Mouse (Mus musculus): Measurements from ENCODE around the gene Zmat3. TPM values are rescaled to one million over a fixed set of nuclear protein-coding genes. Genes with fewer than 3 reads are reported as not detected.

Zmat3 gene
- polyA plus RNA-seq, 1 experiment = 112 TPM

- Histone ChIP-seq H3K27ac (ENCODE audit: insufficient read depth, low read length) (no peak overlapping the region), H3K9ac (ENCODE audit: low read depth, poor library complexity, severe bottlenecking) (no peak overlapping the region), H3K36me3 (ENCODE audit: control insufficient read depth, insufficient read depth, low read length, poor library complexity, severe bottlenecking) (peaks cover 53% of the 10 kb centered on the region), H3K4me1 (ENCODE audit: control insufficient read depth, insufficient read depth, low read length) (no peaks in the 10 kb centered on the region), H3K9me3 (replicated peaks; ENCODE audit: control insufficient read depth, insufficient read depth, low read length, poor library complexity, severe bottlenecking) (no peaks in the 10 kb centered on the region), H3K4me3 (ENCODE audit: low read depth, low read length) (no peak overlapping the region), H3K27me3 (ENCODE audit: control insufficient read depth, insufficient read depth, low read length, poor library complexity, severe bottlenecking) (no peaks in the 10 kb centered on the region)
- TF ChIP-seq POLR2A (IDR thresholded peaks at IDR 0.05; ENCODE audit: insufficient read depth, low read length) = no peak
- TF ChIP-seq CTCF (IDR thresholded peaks at IDR 0.05; ENCODE audit: low read depth, low read length) = no peak
- no peak for TF ChIP-seq EP300 (IDR thresholded peaks at IDR 0.05; ENCODE audit: insufficient read depth, low read depth, low read length)
These were observed 21.0 kb downstream of the Zmat3 start for GRCm38 (mm10) chr3:32344825-32345224.

DNA sequence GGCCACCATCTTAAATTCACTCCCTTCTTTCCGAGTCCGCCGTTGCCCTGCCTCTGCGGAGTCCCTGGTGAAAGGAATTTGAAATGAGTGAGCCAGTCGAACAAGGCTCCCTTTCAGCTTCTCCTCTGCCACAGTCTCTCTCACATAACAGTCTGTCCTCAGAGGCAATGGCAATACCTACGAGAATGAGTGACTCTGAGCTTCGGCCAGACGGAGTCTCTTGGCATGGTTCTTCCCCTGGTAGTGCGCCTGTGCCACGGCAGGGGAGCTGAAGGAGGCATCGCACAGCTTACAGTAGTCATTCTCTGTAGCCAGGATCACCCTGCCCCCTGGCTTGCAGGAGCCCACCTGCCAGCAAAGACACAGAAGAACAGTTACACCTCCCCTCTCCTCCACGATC is 22.4 kb downstream of the Zmat3 start:
- no peaks in the 10 kb centered on the region for H3K4me1 ChIP-seq (ENCODE audit: control insufficient read depth, insufficient read depth, low read length)
- H3K9ac ChIP-seq (ENCODE audit: low read depth, poor library complexity, severe bottlenecking) = no peak overlapping the region
- H3K9me3 ChIP-seq (replicated peaks; ENCODE audit: control insufficient read depth, insufficient read depth, low read length, poor library complexity, severe bottlenecking) = no peaks in the 10 kb centered on the region
- H3K27ac ChIP-seq (ENCODE audit: insufficient read depth, low read length) = no peak overlapping the region
- no peak for TF ChIP-seq CTCF (IDR thresholded peaks at IDR 0.05; ENCODE audit: low read depth, low read length)
- TF ChIP-seq EP300 (IDR thresholded peaks at IDR 0.05; ENCODE audit: insufficient read depth, low read depth, low read length) = no peak
- TF ChIP-seq POLR2A (IDR thresholded peaks at IDR 0.05; ENCODE audit: insufficient read depth, low read length) = no peak
- H3K4me3 ChIP-seq (ENCODE audit: low read depth, low read length) = no peak overlapping the region
- peaks cover 53% of the 10 kb centered on the region for H3K36me3 ChIP-seq (ENCODE audit: control insufficient read depth, insufficient read depth, low read length, poor library complexity, severe bottlenecking)
- no peaks in the 10 kb centered on the region for H3K27me3 ChIP-seq (ENCODE audit: control insufficient read depth, insufficient read depth, low read length, poor library complexity, severe bottlenecking)

- Histone ChIP-seq H3K9me3 (replicated peaks; ENCODE audit: control insufficient read depth, insufficient read depth, low read length, poor library complexity, severe bottlenecking) (no peaks in the 10 kb centered on the region), H3K9ac (ENCODE audit: low read depth, poor library complexity, severe bottlenecking) (no peak overlapping the region), H3K36me3 (ENCODE audit: control insufficient read depth, insufficient read depth, low read length, poor library complexity, severe bottlenecking) (peaks cover 66% of the 10 kb centered on the region), H3K4me3 (ENCODE audit: low read depth, low read length) (peak overlapping the region; percentile 24), H3K27ac (ENCODE audit: insufficient read depth, low read length) (no peak overlapping the region), H3K4me1 (ENCODE audit: control insufficient read depth, insufficient read depth, low read length) (no peaks in the 10 kb centered on the region), H3K27me3 (ENCODE audit: control insufficient read depth, insufficient read depth, low read length, poor library complexity, severe bottlenecking) (no peaks in the 10 kb centered on the region)
- no peak for TF ChIP-seq POLR2A (IDR thresholded peaks at IDR 0.05; ENCODE audit: insufficient read depth, low read length)
- no peak for TF ChIP-seq EP300 (IDR thresholded peaks at IDR 0.05; ENCODE audit: insufficient read depth, low read depth, low read length)
- TF ChIP-seq CTCF (IDR thresholded peaks at IDR 0.05; ENCODE audit: low read depth, low read length) = no peak
These were observed 24.4 kb downstream of the Zmat3 start for GRCm38 (mm10) chr3:32341434-32341833.

GRCm38 (mm10) chr3:32338231-32338630 is 27.6 kb downstream of the Zmat3 start:
- Histone ChIP-seq H3K27ac (ENCODE audit: insufficient read depth, low read length) (no peak overlapping the region), H3K4me3 (ENCODE audit: low read depth, low read length) (no peak overlapping the region), H3K27me3 (ENCODE audit: control insufficient read depth, insufficient read depth, low read length, poor library complexity, severe bottlenecking) (no peaks in the 10 kb centered on the region), H3K9me3 (replicated peaks; ENCODE audit: control insufficient read depth, insufficient read depth, low read length, poor library complexity, severe bottlenecking) (no peaks in the 10 kb centered on the region), H3K4me1 (ENCODE audit: control insufficient read depth, insufficient read depth, low read length) (no peaks in the 10 kb centered on the region), H3K9ac (ENCODE audit: low read depth, poor library complexity, severe bottlenecking) (no peak overlapping the region), H3K36me3 (ENCODE audit: control insufficient read depth, insufficient read depth, low read length, poor library complexity, severe bottlenecking) (peaks cover 48% of the 10 kb centered on the region)
- no peak for TF ChIP-seq CTCF (IDR thresholded peaks at IDR 0.05; ENCODE audit: low read depth, low read length)
- TF ChIP-seq POLR2A (IDR thresholded peaks at IDR 0.05; ENCODE audit: insufficient read depth, low read length) = no peak
- TF ChIP-seq EP300 (IDR thresholded peaks at IDR 0.05; ENCODE audit: insufficient read depth, low read depth, low read length) = no peak

DNA sequence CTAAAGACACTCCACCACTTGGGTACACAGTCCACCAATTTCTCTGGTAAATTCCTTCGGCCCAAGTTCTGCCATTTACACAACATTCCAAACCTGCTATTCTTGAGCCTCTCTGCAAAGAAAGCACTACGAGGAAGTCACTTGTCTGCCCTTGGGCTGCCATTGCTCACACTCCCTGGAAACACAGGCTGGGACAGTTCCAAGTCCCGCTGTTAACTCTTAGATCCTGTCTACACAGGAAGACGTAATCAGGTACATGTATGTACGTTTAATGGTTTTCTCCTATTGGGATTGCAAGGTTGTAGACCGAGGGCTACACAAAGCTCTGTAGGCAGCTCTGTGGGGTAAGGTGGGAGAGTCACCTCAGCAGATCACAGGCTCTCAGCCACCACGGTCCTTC is 28.0 kb downstream of the Zmat3 start:
- Histone ChIP-seq H3K4me1 (ENCODE audit: control insufficient read depth, insufficient read depth, low read length) (no peaks in the 10 kb centered on the region), H3K9me3 (replicated peaks; ENCODE audit: control insufficient read depth, insufficient read depth, low read length, poor library complexity, severe bottlenecking) (no peaks in the 10 kb centered on the region), H3K27me3 (ENCODE audit: control insufficient read depth, insufficient read depth, low read length, poor library complexity, severe bottlenecking) (no peaks in the 10 kb centered on the region), H3K4me3 (ENCODE audit: low read depth, low read length) (no peak overlapping the region), H3K27ac (ENCODE audit: insufficient read depth, low read length) (no peak overlapping the region), H3K9ac (ENCODE audit: low read depth, poor library complexity, severe bottlenecking) (no peak overlapping the region), H3K36me3 (ENCODE audit: control insufficient read depth, insufficient read depth, low read length, poor library complexity, severe bottlenecking) (peaks cover 44% of the 10 kb centered on the region)
- TF ChIP-seq EP300 (IDR thresholded peaks at IDR 0.05; ENCODE audit: insufficient read depth, low read depth, low read length) = no peak
- TF ChIP-seq POLR2A (IDR thresholded peaks at IDR 0.05; ENCODE audit: insufficient read depth, low read length) = no peak
- no peak for TF ChIP-seq CTCF (IDR thresholded peaks at IDR 0.05; ENCODE audit: low read depth, low read length)

DNA sequence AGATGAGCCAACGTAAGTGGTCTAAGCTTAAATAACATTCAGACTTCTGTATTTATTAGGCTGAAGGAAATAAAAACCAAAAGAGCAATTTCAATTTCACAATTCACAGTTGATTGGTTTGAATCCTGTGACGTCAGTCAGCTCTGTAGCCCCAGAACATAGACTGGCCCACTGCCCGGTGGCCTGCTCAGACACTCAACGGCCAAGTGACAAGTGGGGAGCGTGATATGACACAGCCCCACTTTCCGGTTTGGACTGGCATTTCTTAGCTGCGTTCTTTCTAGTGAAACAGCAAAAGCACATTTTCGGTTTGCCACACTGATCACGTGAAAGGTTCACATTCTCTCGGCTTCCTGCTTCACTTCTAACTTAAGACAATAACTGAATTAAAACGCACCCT is 30.9 kb downstream of the Zmat3 start:
- no peak overlapping the region for H3K4me3 ChIP-seq (ENCODE audit: low read depth, low read length)
- H3K27ac ChIP-seq (ENCODE audit: insufficient read depth, low read length) = no peak overlapping the region
- TF ChIP-seq CTCF (IDR thresholded peaks at IDR 0.05; ENCODE audit: low read depth, low read length) (no peak), POLR2A (IDR thresholded peaks at IDR 0.05; ENCODE audit: insufficient read depth, low read length) (no peak), EP300 (IDR thresholded peaks at IDR 0.05; ENCODE audit: insufficient read depth, low read depth, low read length) (no peak)
- no peaks in the 10 kb centered on the region for H3K4me1 ChIP-seq (ENCODE audit: control insufficient read depth, insufficient read depth, low read length)
- no peak overlapping the region for H3K9ac ChIP-seq (ENCODE audit: low read depth, poor library complexity, severe bottlenecking)
- H3K9me3 ChIP-seq (replicated peaks; ENCODE audit: control insufficient read depth, insufficient read depth, low read length, poor library complexity, severe bottlenecking) = no peaks in the 10 kb centered on the region
- no peaks in the 10 kb centered on the region for H3K27me3 ChIP-seq (ENCODE audit: control insufficient read depth, insufficient read depth, low read length, poor library complexity, severe bottlenecking)
- H3K36me3 ChIP-seq (ENCODE audit: control insufficient read depth, insufficient read depth, low read length, poor library complexity, severe bottlenecking) = peaks cover 21% of the 10 kb centered on the region
